Mouse (Mus musculus): ENCODE results near the gene Sec16a. TPM values are rescaled to one million over a fixed set of nuclear protein-coding genes. Genes with fewer than 3 reads are reported as not detected.

Gene Sec16a
- polyA plus RNA-seq (2012; rRNA removed), result 41.7 and 46.3 TPM in 2 replicates

DNA sequence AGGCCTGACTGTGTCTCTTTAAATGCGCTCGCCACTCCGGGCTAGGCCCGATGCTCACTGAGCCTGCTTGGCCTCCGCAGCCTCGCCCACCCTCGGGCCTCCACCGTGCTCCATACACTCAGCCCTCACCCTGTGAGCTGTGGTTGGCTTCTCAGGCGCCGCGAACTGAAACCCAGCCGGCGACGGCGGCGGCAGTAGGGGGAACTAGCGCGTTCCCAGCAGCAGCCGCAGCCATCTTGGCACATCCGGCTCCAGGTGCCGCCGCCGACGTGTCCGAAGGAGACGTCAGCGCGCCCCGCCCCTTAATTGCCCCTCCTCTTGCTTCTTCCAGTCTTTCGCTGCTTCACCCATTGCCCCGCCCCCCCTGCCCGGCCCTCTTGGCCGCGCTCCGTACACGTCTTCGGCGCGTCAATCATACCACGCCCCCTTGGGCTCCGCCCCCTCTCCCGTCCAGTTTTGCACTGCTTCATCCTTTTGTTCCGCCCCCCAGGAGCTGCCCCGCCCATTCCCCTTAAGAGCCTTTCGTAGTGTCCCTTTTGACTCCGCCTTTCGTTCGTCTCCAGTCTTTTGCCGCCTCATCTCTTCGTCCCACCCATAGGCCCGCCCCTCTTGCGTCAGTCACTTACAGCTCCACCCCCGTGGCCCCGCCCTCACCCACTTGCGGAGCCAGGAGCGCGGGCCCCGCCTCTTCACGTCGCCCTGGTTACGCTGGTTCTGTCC is at the start of gene Sec16a:
Sec16a (minus strand) TSS at position 271 of the 720 bp plus-strand sequence.
- DNase-seq (ENCODE audit: low spot score), result peak; percentile 89

GRCm38 (mm10) chr2:26494396-26494795 is 49.4 kb upstream of the Sec16a start:
- DNase-seq (ENCODE audit: low spot score), result no peak

DNA sequence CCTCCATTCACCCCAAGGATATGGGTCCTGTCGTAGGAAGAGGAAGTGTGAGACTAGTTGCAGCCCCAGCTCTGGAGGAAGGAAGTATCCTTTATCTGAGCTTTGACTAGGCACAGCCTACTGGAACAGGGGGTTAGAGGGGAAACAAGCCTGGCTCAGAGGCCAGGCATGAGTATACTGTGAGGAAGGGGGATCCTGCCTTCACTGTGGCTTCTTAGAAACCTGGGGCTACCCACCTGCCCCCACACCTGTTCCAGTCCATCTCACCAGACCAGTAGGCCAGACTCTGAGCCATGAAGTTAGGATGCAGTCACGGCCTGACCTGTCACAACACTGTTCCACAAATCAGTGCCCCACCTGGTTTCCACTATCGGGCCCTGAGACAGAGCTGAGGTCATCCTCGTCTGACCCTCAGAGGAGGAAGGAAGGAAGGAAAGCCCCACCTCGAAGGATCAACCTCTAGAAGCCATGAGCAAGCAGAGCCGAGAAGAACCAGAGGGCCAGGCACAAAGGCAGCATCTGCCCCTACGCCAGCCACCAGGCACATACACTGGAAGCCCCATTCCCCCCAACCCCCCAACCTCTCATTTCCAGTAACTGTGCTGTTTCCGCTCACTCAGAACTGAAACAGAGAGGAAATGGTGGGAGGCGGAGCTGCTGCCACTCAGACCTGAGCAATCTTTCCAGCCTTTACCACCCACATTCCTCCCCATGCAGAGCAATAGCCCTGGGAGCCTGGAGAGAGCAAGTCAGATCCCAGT is 48.2 kb upstream of the Sec16a start:
- DNase-seq (ENCODE audit: low spot score), result no peak

DNA sequence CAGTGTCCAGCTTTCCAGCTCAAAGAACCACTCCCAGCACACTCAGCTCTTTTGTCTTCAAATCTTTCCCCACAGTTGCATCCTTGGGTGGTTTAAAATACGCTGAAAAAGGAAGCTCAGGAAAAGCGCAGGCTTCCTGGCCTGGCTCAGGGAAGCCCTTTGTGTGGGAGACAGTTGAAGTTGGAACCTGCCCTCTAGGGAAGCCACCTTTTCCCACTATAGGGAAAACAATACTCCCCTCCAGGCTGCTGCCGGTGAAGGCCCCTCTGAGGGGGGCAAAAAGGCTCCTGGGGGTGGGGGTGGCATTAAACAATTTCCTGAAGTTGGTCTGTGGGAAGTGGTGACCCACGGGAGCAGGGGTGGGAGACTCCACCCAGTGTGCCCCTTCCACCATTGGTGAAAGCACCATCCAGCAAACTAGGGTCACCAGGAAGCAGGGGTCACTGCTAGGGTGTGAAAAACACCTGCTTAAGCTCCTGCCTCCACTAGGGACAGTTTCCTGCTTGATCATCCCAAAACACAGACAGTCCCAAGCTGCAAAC is 45.8 kb upstream of the Sec16a start:
- DNase-seq (ENCODE audit: low spot score), result no peak

GRCm38 (mm10) chr2:26488535-26489135 is 43.6 kb upstream of the Sec16a start:
- no peak for DNase-seq (ENCODE audit: low spot score)

- no peak for DNase-seq (ENCODE audit: low spot score)
Observed at GRCm38 (mm10) chr2:26487322-26488021, 42.5 kb upstream of the Sec16a start.

GRCm38 (mm10) chr2:26486835-26487321 is 41.9 kb upstream of the Sec16a start:
- no peak for DNase-seq (ENCODE audit: low spot score)

GRCm38 (mm10) chr2:26486264-26486810 is 41.3 kb upstream of the Sec16a start:
- DNase-seq (ENCODE audit: low spot score), result no peak

DNA sequence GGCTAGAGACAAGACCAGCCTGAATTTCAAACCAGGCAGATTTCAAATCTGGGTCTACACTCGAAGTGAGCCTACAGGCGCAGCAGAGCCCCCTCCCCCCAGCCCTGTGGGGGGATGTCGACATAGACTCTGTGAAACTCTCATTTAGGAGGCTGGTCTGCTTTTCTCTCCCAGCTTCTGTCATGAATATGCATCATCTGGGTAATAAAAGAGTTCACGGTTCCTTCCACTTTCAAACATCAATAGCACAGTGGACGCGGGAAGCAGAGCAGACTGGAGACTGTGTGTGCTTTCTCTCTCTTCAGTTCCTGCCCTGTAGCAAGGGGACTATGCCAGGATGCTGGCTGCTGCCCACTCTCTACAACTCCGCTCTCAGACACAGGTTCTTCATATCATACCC is 40.7 kb upstream of the Sec16a start:
- no peak for DNase-seq (ENCODE audit: low spot score)

DNA sequence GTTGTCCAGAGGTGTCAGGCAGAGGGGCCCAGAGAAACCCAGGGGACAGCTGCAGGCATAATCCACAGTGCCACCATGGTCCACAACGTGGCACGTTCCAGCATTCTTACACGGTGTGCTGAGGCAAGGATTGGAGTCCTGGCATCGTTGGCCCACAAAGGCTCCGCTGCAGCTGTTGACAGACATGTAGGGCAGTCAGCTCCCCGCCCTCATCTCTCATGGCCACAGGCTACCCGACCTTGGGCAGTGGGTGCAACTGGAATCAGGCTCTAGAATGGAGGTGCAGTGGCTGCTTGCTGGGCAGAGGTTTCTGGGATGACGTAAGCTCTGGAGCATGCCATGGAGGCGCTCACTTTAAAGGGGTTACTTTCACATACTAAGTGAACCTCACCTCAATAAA is 40.3 kb upstream of the Sec16a start:
- DNase-seq (ENCODE audit: low spot score), result no peak

DNA sequence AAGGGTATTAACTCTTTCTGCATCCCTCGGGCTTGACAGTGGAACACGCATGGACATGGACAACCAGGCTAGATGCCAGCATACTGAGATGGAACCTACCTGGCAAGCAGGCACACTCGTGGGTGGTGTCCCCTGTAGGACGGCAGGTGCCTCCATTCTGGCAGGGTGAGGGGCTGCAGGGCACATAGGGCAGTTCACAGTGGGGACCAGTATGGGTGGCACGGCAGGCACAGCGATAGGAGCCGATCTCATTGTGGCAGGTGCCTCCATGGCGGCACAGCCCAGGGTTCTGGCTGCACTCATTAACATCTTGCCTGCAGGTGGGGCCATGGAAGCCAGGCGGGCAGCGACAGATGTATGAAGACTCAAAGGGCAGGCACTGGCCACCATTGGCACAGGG is 39.2 kb upstream of the Sec16a start:
- DNase-seq (ENCODE audit: low spot score), result no peak

DNA sequence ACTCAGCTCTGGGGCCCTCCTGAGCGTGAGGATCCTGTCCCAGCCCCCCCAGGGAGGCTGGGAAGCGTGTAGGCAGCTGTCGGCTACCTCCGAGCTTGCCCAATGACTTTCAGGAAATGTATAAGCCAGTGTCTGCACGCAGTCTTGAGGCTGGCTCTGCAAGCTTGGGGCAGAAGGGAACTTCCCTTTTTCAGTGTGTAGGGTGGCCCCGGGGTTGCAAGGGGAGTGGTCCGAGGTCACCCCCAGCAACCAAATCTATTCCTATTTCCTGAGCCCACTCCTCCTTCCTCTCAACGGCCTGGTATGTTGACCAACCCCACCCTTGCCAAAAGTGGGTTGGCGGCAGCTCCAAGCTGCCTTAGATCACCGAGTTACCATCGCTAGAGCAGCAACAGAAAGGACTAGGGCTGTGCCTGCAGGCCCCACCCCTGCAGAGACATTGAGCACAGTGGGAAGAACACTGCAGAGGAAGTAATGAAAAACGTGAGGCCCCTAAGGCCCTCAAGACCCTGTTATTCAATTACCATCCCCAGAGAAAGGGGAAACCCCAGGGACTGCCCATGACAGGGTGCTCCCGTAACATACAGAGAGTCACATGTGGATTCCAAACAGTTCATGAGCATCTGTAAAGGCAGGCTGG is 38.3 kb upstream of the Sec16a start:
- no peak for DNase-seq (ENCODE audit: low spot score)

GRCm38 (mm10) chr2:26482824-26483223 is 37.8 kb upstream of the Sec16a start:
- DNase-seq (ENCODE audit: low spot score), result no peak

GRCm38 (mm10) chr2:26481724-26482495 is 36.9 kb upstream of the Sec16a start:
- DNase-seq (ENCODE audit: low spot score), result no peak

DNA sequence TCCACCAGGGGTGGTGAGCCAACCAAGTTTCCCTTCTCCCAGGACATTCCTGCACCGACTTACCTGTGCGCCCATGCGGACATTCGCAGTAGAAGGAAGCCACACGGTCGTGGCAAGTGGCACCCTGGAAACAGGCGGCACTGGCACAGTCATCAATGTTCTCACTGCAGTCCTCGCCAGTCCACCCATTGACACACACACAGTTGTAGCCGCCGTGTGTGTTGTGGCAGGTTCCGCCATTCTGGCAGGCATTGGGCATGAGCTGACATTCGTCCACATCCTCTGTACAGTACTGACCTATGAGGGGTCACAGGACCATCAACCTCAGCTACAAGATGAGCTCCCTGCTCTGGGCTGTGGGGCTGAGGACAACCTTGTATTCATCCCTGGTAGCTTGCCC is 35.9 kb upstream of the Sec16a start:
- DNase-seq (ENCODE audit: low spot score), result no peak

DNA sequence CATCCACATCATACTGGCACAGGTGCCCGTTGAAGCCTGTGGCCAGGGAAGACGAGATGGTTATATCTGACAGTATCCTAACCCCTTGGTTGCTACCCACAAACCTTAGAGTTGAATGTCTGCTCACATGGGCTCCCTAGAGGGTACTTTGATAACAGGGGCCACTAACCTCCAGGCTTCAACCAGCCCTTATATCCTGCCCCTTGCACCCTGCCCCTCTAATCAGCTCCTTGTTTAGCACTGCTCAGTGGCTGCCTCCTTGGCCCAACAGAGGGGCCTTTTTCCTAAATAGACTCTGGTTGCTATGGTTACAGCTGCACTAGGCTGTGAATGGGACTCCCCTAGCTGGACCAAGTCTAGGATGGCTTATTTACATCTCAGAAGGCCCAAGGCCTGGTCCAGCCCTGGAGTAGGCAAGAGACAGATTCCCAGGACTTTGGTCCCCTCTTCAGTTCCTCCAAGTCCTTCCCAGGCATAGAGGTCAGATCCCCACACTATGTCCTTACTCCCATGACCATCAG is 33.7 kb upstream of the Sec16a start:
- no peak for DNase-seq (ENCODE audit: low spot score)

DNA sequence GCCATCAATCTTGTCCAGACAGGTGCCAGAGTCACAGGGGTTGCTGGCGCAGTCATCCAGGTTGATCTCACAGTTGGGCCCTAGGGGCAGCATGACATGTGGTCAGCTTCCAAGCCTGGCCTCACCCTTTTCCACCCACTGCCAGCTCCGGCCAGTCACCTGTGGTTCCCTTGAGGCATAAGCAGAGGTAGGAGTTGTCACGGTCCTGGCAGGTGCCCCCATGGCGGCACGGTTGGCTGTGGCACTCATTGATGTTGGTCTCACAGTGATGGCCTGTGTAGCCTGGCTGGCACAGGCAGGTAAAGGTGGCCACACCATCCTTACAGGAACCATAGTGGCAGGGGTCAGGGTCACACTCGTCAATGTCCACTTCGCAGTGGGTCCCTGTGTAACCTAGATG is 32.9 kb upstream of the Sec16a start:
- no peak for DNase-seq (ENCODE audit: low spot score)

GRCm38 (mm10) chr2:26475505-26476430 is 30.8 kb upstream of the Sec16a start:
- no peak for DNase-seq (ENCODE audit: low spot score)

Measured in urinary bladder, adult 2 months (tissue).